Mouse (Mus musculus) NIH3T3 (cell line): ENCODE results near the gene Magi2.

Experiments
- DNase-seq: peaks from one replicate; pipeline ENCODE4 v3.0.0-alpha.2; 2012; ENCODE audit warnings: low read depth

The Magi2 gene

GRCm38 (mm10) chr5:19933190-19933589, 706.4 kb downstream of the Magi2 start:
- DNase-seq: no peak

DNA sequence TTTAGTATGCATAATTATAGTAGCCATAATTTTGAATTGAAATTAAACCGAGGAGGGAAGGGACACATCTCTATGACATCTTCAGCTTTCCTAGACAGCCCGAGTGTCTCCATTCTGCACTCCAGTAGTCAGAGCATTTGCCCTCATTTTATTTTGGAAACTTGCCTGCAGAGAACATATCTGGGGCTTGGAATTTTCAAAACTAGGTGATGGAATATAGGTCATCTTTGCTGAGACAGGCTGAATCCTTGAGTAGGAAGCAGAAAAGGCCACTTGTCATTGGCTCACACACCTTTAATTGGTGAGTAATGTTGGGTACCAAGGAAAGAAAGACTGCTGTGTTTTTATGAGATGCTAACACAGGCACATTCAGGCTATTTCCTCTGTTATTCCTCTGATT, 724.3 kb downstream of the Magi2 start:
- no peak for DNase-seq

- no peak for DNase-seq
Measured at GRCm38 (mm10) chr5:19964113-19964512, 737.3 kb downstream of the Magi2 start.

DNA sequence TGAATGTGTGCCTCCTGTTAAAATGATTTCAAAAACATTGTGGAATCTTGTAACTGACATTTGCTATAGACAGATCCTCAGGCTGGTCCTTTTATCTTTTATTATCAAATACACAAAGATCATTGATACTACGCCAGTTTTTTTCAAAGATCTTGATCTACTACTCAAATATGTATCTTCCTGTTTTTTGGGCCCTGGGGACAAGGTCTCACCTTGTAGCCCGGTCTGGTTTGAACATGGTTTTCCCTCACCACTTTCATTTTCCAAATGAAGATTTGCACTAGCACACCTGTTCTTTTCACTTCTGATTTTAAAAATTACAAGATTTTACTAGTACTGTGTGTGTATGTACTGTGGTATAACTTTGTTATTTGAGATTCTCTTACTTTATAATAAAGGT, 745.9 kb downstream of the Magi2 start:
- DNase-seq: no peak

GRCm38 (mm10) chr5:19973852-19974251, 747.0 kb downstream of the Magi2 start:
- no peak for DNase-seq

GRCm38 (mm10) chr5:19981518-19981917, 754.7 kb downstream of the Magi2 start:
- no peak for DNase-seq

DNA sequence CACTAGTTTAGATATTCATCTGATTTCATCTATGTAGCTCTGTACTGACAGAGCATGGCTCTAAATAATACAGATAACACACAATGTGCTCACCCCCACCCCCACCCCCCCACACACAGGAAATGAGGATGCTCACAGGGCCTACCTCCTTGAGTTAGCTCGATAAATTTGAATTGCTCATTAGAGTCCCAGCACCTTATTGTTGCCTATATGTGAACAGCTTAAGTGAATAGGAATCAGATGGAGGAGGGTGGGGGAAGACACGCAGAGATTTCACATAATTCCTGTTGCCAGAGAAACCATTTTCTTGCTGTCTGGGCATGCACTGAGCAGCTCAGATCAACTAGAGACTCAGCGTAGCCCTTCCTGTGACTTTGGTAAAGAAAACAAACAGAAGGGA, 755.2 kb downstream of the Magi2 start:
- DNase-seq: no peak

DNA sequence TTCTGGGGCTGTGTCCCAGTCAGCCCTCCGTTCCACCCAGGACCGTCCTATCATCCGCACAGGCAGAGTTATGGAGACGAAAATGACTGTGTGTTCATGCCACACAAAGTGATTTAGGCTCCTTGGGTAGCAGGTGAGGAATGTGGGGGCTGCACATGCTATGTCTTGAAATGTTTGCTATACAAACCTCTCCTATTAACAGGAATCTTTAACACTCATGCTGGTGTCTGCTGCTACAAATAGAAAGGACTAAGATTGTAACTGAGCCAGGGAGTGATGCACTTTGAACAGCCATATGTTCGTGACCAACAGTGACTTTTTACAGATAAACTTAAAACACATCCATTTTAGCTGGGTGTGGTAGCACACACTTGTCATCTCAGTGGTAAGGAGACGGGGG, 772.6 kb downstream of the Magi2 start:
- no peak for DNase-seq

DNA sequence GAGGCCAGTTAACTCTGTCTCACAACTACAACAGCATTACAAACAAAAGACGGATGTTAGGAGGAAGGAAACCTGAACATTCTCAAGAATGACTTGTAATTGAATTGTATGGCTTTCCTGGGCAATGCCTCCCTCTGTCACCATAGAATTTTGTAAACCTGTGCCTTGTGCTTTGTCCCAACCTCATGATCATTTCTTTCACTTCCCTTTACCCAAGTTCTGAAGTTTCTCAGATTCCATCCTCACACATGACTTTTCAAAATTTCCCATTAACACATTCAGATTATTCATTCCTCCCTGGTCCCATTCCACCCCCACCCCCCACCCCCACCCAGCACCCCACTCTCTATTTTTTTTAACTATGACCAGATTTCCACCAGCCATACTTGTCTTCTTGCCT, 773.1 kb downstream of the Magi2 start:
- DNase-seq: no peak

DNA sequence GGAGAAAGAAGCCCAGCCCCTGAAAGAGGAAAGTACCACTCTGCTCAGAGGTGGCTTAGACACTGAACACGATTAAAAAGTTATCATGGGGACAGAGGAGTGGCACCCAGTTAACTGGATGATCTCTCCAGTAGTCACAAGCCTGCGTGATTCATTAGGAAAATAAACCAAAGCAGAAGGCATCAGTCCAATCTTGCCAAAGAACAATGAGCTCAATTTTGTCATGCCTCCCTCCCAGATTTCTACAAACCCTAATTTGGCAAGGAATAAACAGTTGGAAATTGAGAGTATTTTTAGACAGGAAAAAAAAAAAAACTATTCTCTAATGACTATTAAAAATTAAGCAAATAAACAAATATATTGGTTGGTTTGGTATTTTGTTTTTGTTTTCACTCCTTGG, 779.8 kb downstream of the Magi2 start:
- no peak for DNase-seq

- no peak for DNase-seq
Measured at GRCm38 (mm10) chr5:20007246-20007645, 780.4 kb downstream of the Magi2 start.

DNA sequence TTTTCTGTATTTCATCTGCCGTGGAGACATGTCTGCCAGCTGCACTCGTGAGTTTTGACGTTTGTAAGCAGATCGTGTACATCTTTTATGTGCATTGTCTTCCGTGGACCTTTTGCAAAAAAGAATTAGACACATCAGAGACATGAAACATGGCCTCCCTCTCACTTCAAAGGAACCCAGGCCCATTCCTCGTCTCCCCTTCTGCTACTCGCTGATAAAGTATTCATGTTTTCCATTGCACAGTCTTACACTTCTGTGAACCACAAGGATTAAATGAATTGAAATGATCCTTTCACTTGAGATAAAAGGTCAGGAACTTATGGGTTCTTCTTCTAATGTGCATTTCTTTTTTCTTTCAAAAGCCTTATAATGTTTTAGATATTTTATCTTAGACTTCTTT, 783.4 kb downstream of the Magi2 start:
- no peak for DNase-seq

GRCm38 (mm10) chr5:20018063-20018462, 791.2 kb downstream of the Magi2 start:
- no peak for DNase-seq

DNA sequence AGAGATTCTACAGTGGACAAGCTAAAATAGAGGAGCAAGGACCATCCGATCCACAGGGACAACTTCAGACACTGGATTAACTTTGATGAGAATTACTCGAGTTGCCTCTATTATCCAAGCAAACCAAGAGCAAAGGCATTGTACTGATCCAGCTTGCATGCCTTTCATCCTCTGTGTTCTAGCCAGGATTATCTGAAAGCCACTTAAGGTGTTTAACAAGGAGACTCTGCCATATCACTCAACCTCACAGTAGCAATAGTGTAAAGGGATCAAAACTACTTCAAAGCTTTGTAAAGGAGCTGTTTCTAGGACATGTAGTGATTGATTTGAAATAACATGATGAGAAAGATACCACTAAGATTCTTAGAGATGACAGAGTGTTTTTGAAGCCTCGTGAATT, 819.8 kb downstream of the Magi2 start:
- DNase-seq: no peak

- no peak for DNase-seq
Measured at GRCm38 (mm10) chr5:20048386-20048785, 821.5 kb downstream of the Magi2 start.

GRCm38 (mm10) chr5:20050284-20050683, 823.4 kb downstream of the Magi2 start:
- no peak for DNase-seq

DNA sequence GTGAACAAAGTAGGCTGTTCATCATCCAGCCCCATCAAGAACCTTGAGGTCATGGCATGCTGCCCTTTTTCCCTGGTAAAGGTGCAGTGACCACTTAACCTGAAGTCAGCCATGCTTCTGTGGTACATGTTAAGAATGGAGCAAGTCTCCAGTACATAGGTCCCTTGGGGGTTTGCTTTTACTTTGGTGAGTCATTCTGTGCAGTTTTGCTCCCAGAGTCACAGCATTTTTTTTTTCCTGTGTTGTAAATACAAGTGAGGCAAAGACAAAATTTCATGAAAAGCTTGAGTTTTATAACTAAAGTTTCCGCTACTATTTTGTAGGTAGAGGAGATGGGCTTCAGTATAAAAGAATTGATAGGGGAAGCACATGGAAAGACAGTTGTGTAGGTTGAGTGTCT, 828.2 kb downstream of the Magi2 start:
- no peak for DNase-seq

- no peak for DNase-seq
Measured at GRCm38 (mm10) chr5:20056074-20056842, 829.4 kb downstream of the Magi2 start.

- DNase-seq: no peak
Measured at GRCm38 (mm10) chr5:20056856-20057255, 830.0 kb downstream of the Magi2 start.

DNA sequence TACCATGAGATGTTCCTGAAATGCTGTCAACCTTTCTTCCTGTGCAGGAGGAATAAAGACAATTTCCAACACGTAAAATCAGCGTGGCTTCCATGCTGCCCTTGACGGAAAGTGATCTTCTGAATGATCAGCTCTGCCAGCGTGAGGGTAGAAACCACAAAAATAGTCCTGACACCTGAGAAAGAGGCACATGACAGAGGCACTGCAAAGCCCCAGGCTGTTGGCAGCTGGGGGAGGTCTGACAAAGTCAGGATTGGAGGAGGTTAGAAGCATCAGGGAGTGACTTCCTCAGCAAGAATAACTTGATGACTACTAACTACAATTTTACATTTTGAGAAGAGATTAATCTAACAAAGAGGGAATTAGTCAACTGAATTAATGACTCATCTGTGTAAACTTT, 835.2 kb downstream of the Magi2 start:
- DNase-seq: no peak

GRCm38 (mm10) chr5:20065081-20065480, 838.2 kb downstream of the Magi2 start:
- no peak for DNase-seq

DNA sequence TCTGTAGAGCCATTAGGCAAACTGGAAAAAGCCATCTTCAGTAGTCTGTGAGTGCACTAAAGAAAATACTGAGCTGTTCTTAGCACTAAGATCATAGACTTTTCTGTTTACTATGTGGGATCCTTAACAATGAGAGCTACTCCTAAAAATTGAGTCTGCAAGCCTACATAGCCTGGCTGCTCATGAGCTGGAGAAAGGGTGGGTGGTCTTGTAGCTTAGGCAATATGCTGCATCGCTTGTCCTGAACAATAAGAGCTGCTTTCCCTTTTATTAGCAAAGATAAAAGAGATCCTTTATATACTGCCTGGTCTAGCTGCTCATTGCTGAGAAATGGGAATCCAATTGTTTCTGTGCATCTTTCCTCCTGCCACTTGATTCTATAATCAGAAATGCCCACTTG, 841.7 kb downstream of the Magi2 start:
- DNase-seq: no peak

GRCm38 (mm10) chr5:20068921-20069486, 842.2 kb downstream of the Magi2 start:
- no peak for DNase-seq

- DNase-seq: no peak
Measured at GRCm38 (mm10) chr5:20074101-20074500, 847.3 kb downstream of the Magi2 start.
